Mouse (Mus musculus) G1E (cell line): ENCODE results near the gene Olfr1310.
"Not testable (repeated sequence)": the region's sequence is repeated elsewhere in the genome, so short reads cannot be mapped to it uniquely, and the experiment has no call there.

Source experiments
- CTCF ChIP-seq: IDR thresholded peaks from 2 replicates; pipeline ENCODE4 v1.5.1; 2012; ENCODE audit warnings: low read depth, low read length, inconsistent platforms, mixed read lengths
- POLR2AphosphoS5 ChIP-seq: IDR thresholded peaks from 2 replicates; pipeline ENCODE4 v1.6.1; 2012; ENCODE audit warnings: low read depth, low read length, inconsistent platforms; ENCODE audit not compliant: insufficient replicate concordance
- TAL1 ChIP-seq: conservative IDR thresholded peaks from 2 replicates; pipeline ENCODE4 v1.6.1; 2012; ENCODE audit warnings: low read depth, low read length, inconsistent platforms, mixed read lengths

GRCm38 (mm10) chr2:112026971-112027370, 14.5 kb upstream of the Olfr1310 start:
- not testable (repeated sequence) for TF ChIP-seq CTCF, POLR2AphosphoS5, TAL1
